Mouse (Mus musculus) neutrophil, adult 5-6 weeks (primary cell): ENCODE results near the gene 4933403O08Rik. TPM values are rescaled to one million over a fixed set of nuclear protein-coding genes. Genes with fewer than 3 reads are reported as not detected.

Source experiments
- ATAC-seq: fragments of 151-379, 151-347 bp; 2 replicates; pipeline ENCODE4 v1.8.0; 2017; ENCODE audit warnings: mild to moderate bottlenecking, moderate TSS enrichment; ENCODE audit not compliant: insufficient number of reproducible peaks, poor library complexity, low FRiP score, severe bottlenecking; ENCODE audit errors: extremely low read depth
- total RNA-seq: library from RNA; stranded (forward); fragments of 200-1000 nt; gene quantifications from 2 replicates; pipeline ENCODE4 v1.2.3, GENCODE M21; 2017

4933403O08Rik gene
- not detected in 2 replicates for total RNA-seq

GRCm38 (mm10) chrX:112238749-112239148 is at the start of gene 4933403O08Rik:
TSS of gene 4933403O08Rik (plus strand) at chrX:112239049.
- ATAC-seq, result no peak

GRCm38 (mm10) chrX:112242916-112243315 is 4.1 kb downstream of the 4933403O08Rik start:
- no peak for ATAC-seq

GRCm38 (mm10) chrX:112255513-112255912 is 16.7 kb downstream of the 4933403O08Rik start:
- no peak for ATAC-seq

GRCm38 (mm10) chrX:112273550-112273949 is 34.7 kb downstream of the 4933403O08Rik start:
- ATAC-seq, result no peak

Other genes with a start within 250 kb of the 4933403O08Rik start
- not detected in 2 replicates for gene Tex16, start 228.0 kb upstream of the 4933403O08Rik start, total RNA-seq
- gene Apool, start 72.3 kb downstream of the 4933403O08Rik start, total RNA-seq, result 8.5 and 12.0 TPM in 2 replicates
- not detected in 2 replicates for gene Satl1, start 167.7 kb downstream of the 4933403O08Rik start, total RNA-seq